Mouse (Mus musculus) heart, embryonic 14.5 days (tissue): ENCODE results near the gene Slc22a22. TPM values are rescaled to one million over a fixed set of nuclear protein-coding genes. Genes with fewer than 3 reads are reported as not detected.

Experiments used
- ATAC-seq: fragments of 200-750 bp; cut with Nextera tagmentation; 2 replicates; pipeline ENCODE4 v1.8.0; 2017; ENCODE audit warnings: low read depth, moderate TSS enrichment; ENCODE audit not compliant: insufficient number of reproducible peaks, insufficient read depth, low FRiP score
- H3K27ac ChIP-seq, 2 experiments: fragments of 200-500 bp in 1 of 2; fragments of 300-500 bp in 1 of 2; sonication (generic) in 1 of 2; replicated peaks in 1 of 2; 2 replicates each; pipeline ENCODE4 v1.5.1; 2012 to 2014; ENCODE audit warnings: low read depth in 2 of 2, low read length in 2 of 2, control low read depth in 1 of 2, mild to moderate bottlenecking in 1 of 2, mixed read lengths in 1 of 2; ENCODE audit not compliant: control insufficient read depth in 1 of 2, insufficient read depth in 1 of 2
- H3K27me3 ChIP-seq: fragments of 300-500 bp; sonication (generic); 2 replicates; pipeline ENCODE4 v1.6.1; 2014; ENCODE audit warnings: mild to moderate bottlenecking, low read length, control low read depth; ENCODE audit not compliant: control insufficient read depth, insufficient read depth
- H3K36me3 ChIP-seq: fragments of 300-500 bp; sonication (generic); 2 replicates; pipeline ENCODE4 v1.6.1; 2014; ENCODE audit warnings: mild to moderate bottlenecking, control low read depth, low read length, mixed read lengths; ENCODE audit not compliant: control insufficient read depth, insufficient read depth
- H3K4me1 ChIP-seq, 2 experiments: fragments of 200-500 bp in 1 of 2; fragments of 300-500 bp in 1 of 2; sonication (generic) in 1 of 2; 2 replicates each; pipeline ENCODE4 v1.6.1; 2012 to 2014; ENCODE audit warnings: low read length in 2 of 2, control low read depth in 1 of 2, mixed read lengths in 1 of 2; ENCODE audit not compliant: control insufficient read depth in 2 of 2, insufficient read depth in 2 of 2
- H3K4me2 ChIP-seq: fragments of 300-500 bp; sonication (generic); 2 replicates; pipeline ENCODE4 v1.6.1; 2014; ENCODE audit warnings: mild to moderate bottlenecking, low read length
- H3K4me3 ChIP-seq, 2 experiments: fragments of 200-500 bp in 1 of 2; fragments of 300-500 bp in 1 of 2; sonication (generic) in 1 of 2; 2 replicates each; pipeline ENCODE4 v1.5.1; 2012 to 2014; ENCODE audit warnings: low read length in 2 of 2, mild to moderate bottlenecking in 2 of 2, control low read depth in 1 of 2, low read depth in 1 of 2, moderate library complexity in 1 of 2; ENCODE audit not compliant: control insufficient read depth in 1 of 2, insufficient read depth in 1 of 2
- H3K9ac ChIP-seq: fragments of 300-500 bp; sonication (generic); 2 replicates; pipeline ENCODE4 v1.6.1; 2014; ENCODE audit warnings: mild to moderate bottlenecking, low read length
- H3K9me3 ChIP-seq: fragments of 300-500 bp; sonication (generic); 2 replicates; pipeline ENCODE4 v1.6.1; 2016; ENCODE audit warnings: low read length, control low read depth; ENCODE audit not compliant: control insufficient read depth
- WGBS: fragments of 180-500 bp; shearing (Covaris S2); extraction: QIAGEN DNeasy Blood & Tissue Kit; methylation state at CpG from one replicate; pipeline ENCODE4 v1.1.7; 2014; 5-methylcytosine and 5-hydroxymethylcytosine counted together
- polyA plus RNA-seq: library from polyadenylated mRNA; unstranded; fragments of >200 nt; fragmentation: Nextera tagmentation; extraction: Ambion mirVana; gene quantifications from 2 replicates; pipeline ENCODE4 v1.2.1, GENCODE M21; 2014

The Slc22a22 gene
- polyA plus RNA-seq, result not detected in 2 replicates

- H3K9ac ChIP-seq, result no peak within 1 kb of the TSS
- no peaks in the 10 kb centered on the region for H3K27me3 ChIP-seq
- ATAC-seq, result no peak
- no peaks in the 10 kb centered on the region for H3K4me1 ChIP-seq
- H3K9me3 ChIP-seq, result no peaks in the 10 kb centered on the region
- WGBS, result 26% methylated on average over 2 of the region's 2 CpGs
- H3K27ac ChIP-seq, result no peak within 1 kb of the TSS
- H3K4me2 ChIP-seq, result no peak within 1 kb of the TSS
- no peak within 1 kb of the TSS for H3K4me3 ChIP-seq
- H3K36me3 ChIP-seq, result no peaks in the 10 kb centered on the region
Observed at GRCm38 (mm10) chr15:57477525-57477924, at the start of gene Slc22a22. Gene Slc22a22 (minus strand): TSS chr15:57477625.

GRCm38 (mm10) chr15:57523510-57524298, 46.3 kb upstream of the Slc22a22 start:
- Histone ChIP-seq H3K9me3 (no peaks in the 10 kb centered on the region), H3K4me3 (no peak overlapping the region), H3K27me3 (no peaks in the 10 kb centered on the region), H3K4me1 (no peaks in the 10 kb centered on the region), H3K36me3 (no peaks in the 10 kb centered on the region), H3K27ac (no peak overlapping the region), H3K9ac (no peak overlapping the region), H3K4me2 (no peak overlapping the region)
- 77% methylated on average over 10 of the region's 10 CpGs for WGBS
- ATAC-seq, result no peak

GRCm38 (mm10) chr15:57522160-57522559, 44.7 kb upstream of the Slc22a22 start:
- 63% methylated on average over 1 of the region's 1 CpGs for WGBS
- H3K4me3 ChIP-seq, result no peak overlapping the region
- ATAC-seq, result no peak
- no peaks in the 10 kb centered on the region for H3K27me3 ChIP-seq
- no peak overlapping the region for H3K9ac ChIP-seq
- no peaks in the 10 kb centered on the region for H3K36me3 ChIP-seq
- H3K4me2 ChIP-seq, result no peak overlapping the region
- no peak overlapping the region for H3K27ac ChIP-seq
- no peaks in the 10 kb centered on the region for H3K9me3 ChIP-seq
- peaks cover 0 to 2% of the 10 kb centered on the region in 2 experiments; a peak in 1 of 4 replicates for H3K4me1 ChIP-seq

- no peak overlapping the region for H3K4me2 ChIP-seq
- ATAC-seq, result no peak
- no peaks in the 10 kb centered on the region for H3K4me1 ChIP-seq
- no peaks in the 10 kb centered on the region for H3K27me3 ChIP-seq
- no peaks in the 10 kb centered on the region for H3K9me3 ChIP-seq
- no peak overlapping the region for H3K9ac ChIP-seq
- H3K36me3 ChIP-seq, result no peaks in the 10 kb centered on the region
- H3K4me3 ChIP-seq, result no peak overlapping the region
- WGBS, result 43% methylated on average over 21 of the region's 21 CpGs
- no peak overlapping the region for H3K27ac ChIP-seq
Observed at GRCm38 (mm10) chr15:57509185-57510172, 32.1 kb upstream of the Slc22a22 start.

GRCm38 (mm10) chr15:57508242-57509184, 31.1 kb upstream of the Slc22a22 start:
- no peaks in the 10 kb centered on the region for H3K36me3 ChIP-seq
- no peak for ATAC-seq
- no peaks in the 10 kb centered on the region for H3K27me3 ChIP-seq
- no peak overlapping the region for H3K4me3 ChIP-seq
- no peaks in the 10 kb centered on the region for H3K9me3 ChIP-seq
- no peak overlapping the region for H3K9ac ChIP-seq
- no peaks in the 10 kb centered on the region for H3K4me1 ChIP-seq
- no peak overlapping the region for H3K4me2 ChIP-seq
- WGBS, result 63% methylated on average over 11 of the region's 11 CpGs
- H3K27ac ChIP-seq, result no peak overlapping the region

- Histone ChIP-seq H3K4me2 (no peak overlapping the region), H3K27me3 (no peaks in the 10 kb centered on the region), H3K9ac (no peak overlapping the region), H3K36me3 (no peaks in the 10 kb centered on the region), H3K4me3 (no peak overlapping the region), H3K9me3 (no peaks in the 10 kb centered on the region), H3K4me1 (no peaks in the 10 kb centered on the region), H3K27ac (no peak overlapping the region)
- no peak for ATAC-seq
- 66% methylated on average over 9 of the region's 9 CpGs for WGBS
Observed at GRCm38 (mm10) chr15:57504126-57504705, 26.8 kb upstream of the Slc22a22 start.
